Mouse (Mus musculus) forebrain, embryonic 11.5 days (tissue): ENCODE data around the gene Emilin2. TPM values are rescaled to one million over a fixed set of nuclear protein-coding genes. Genes with fewer than 3 reads are reported as not detected.

Source experiments
- ATAC-seq: fragments of 200-750 bp; cut with Nextera tagmentation; replicated peaks from 2 replicates; pipeline ENCODE4 v1.8.0; 2017; ENCODE audit warnings: moderate TSS enrichment; ENCODE audit not compliant: low FRiP score
- DNase-seq: peaks from one replicate; pipeline ENCODE4 v3.0.0-alpha.2; 2017; ENCODE audit warnings: low spot score
- H3K27ac ChIP-seq: fragments of 300-500 bp; sonication (generic); 2 replicates; pipeline ENCODE4 v1.5.1; 2014; ENCODE audit warnings: low read depth, low read length
- H3K27me3 ChIP-seq: fragments of 300-500 bp; sonication (generic); 2 replicates; pipeline ENCODE4 v1.6.1; 2014; ENCODE audit warnings: mild to moderate bottlenecking, low read length, mixed read lengths; ENCODE audit not compliant: control insufficient read depth, insufficient read depth
- H3K36me3 ChIP-seq: fragments of 300-500 bp; sonication (generic); 2 replicates; pipeline ENCODE4 v1.6.1; 2014; ENCODE audit warnings: mild to moderate bottlenecking, low read length, moderate library complexity, mixed read lengths; ENCODE audit not compliant: control insufficient read depth, insufficient read depth
- H3K4me1 ChIP-seq: fragments of 300-500 bp; sonication (generic); replicated peaks from 2 replicates; pipeline ENCODE4 v1.6.1; 2014; ENCODE audit warnings: low read length, mixed read lengths; ENCODE audit not compliant: control insufficient read depth, insufficient read depth
- H3K4me2 ChIP-seq: fragments of 300-500 bp; sonication (generic); 2 replicates; pipeline ENCODE4 v1.6.1; 2014; ENCODE audit warnings: low read depth, mild to moderate bottlenecking, low read length, moderate library complexity, mixed read lengths; ENCODE audit not compliant: severe bottlenecking
- H3K4me3 ChIP-seq: fragments of 300-500 bp; sonication (generic); 2 replicates; pipeline ENCODE4 v1.5.1; 2014; ENCODE audit warnings: low read depth, low read length
- H3K9ac ChIP-seq: fragments of 300-500 bp; sonication (generic); 2 replicates; pipeline ENCODE4 v1.6.1; 2014; ENCODE audit warnings: low read length
- H3K9me3 ChIP-seq: fragments of 300-500 bp; sonication (generic); 2 replicates; pipeline ENCODE4 v1.6.1; 2016; ENCODE audit warnings: low read length, mixed read lengths; ENCODE audit not compliant: control insufficient read depth
- WGBS: fragments of 180-500 bp; shearing (Covaris S2); extraction: QIAGEN DNeasy Blood & Tissue Kit; methylation state at CpG from one replicate; pipeline ENCODE4 v1.1.7; 2014; 5-methylcytosine and 5-hydroxymethylcytosine counted together
- polyA plus RNA-seq: library from polyadenylated mRNA; unstranded; fragments of >200 nt; fragmentation: Nextera tagmentation; extraction: Ambion mirVana; gene quantifications from 2 replicates; pipeline ENCODE4 v1.2.1, GENCODE M21; 2014

Gene Emilin2
- polyA plus RNA-seq, result 10.3 and 11.7 TPM in 2 replicates

DNA sequence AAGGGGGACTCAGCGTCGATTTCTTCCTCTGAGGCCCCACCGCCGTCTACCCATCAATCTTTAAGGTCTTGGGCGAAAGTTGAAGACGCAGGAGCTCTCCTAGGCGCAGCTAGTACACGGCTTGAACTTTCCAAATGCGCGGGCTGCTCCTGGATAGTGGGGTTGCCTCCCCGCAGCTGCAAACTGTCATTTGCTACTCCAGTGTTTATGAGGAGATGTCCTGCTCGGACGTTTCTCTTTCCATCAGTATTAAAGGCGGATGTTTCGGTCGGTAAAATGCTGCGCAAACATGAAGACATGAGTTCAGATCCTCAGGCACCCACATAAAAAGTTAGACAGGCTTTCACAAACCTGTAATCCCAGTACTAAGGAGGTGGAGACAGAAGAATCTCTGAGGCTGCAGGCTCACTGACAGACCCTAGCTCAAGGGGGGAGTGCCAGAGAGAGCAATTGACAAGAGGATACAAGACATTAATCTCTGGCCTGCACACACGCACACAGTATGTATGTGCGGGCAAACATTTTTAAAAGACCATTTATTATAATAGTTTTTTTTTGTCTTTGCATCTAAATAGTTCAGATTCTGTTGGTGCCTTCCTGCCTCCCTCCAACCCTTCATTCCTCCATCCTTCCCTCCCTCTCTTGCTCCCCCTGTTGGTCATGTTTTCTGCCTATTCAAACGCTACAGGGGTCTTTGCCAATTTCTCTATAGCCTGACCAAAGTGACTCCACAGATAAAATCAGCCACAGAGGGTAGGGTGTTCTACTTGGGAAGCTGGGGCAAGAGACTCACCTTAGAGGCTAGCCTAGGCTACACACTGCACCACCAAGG is at the start of gene Emilin2:
Emilin2 (minus strand) TSS at position 639 of the 832 bp plus-strand sequence.
- 9% methylated on average over 20 of the region's 20 CpGs for WGBS
- H3K4me1 ChIP-seq, result peaks cover 6% of the 10 kb centered on the region; the same call in 1 of the 2 replicates

DNA sequence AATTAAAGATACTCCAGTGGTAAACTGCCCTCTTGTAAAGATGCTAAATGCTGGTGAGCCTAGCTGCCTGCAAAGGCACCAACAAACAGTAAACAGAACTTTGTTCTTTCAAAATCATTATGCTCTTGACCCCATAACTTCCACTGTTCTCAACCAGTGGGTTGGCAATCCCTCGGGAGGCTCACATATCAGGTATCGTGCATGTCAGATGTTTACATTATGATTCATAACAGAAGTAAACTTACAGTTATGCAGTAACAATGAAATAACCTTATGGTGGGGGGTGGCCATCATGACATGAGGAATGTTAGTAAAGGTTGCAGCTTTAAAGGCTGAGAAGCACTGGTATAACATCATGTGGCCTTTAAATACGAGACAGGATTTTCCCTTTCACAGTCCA is 43.7 kb upstream of the Emilin2 start:
- H3K4me1 ChIP-seq, result no peaks in the 10 kb centered on the region
- no peak overlapping the region for H3K9ac ChIP-seq
- no peak for DNase-seq
- H3K27me3 ChIP-seq, result no peaks in the 10 kb centered on the region
- H3K4me2 ChIP-seq, result no peak overlapping the region
- ATAC-seq, result no peak
- no peak overlapping the region for H3K4me3 ChIP-seq
- WGBS, result 92% methylated on average over 3 of the region's 3 CpGs
- H3K9me3 ChIP-seq, result no peaks in the 10 kb centered on the region
- no peak overlapping the region for H3K27ac ChIP-seq
- H3K36me3 ChIP-seq, result peaks cover 4% of the 10 kb centered on the region; the same call in 1 of the 2 replicates

More for the DNA sequence above, at the start of gene Emilin2:
- Histone ChIP-seq H3K27ac (no peak within 1 kb of the TSS), H3K9me3 (no peaks in the 10 kb centered on the region), H3K4me2 (peak within 1 kb of the TSS; percentile 100), H3K9ac (peak within 1 kb of the TSS; percentile 68), H3K27me3 (no peaks in the 10 kb centered on the region), H3K36me3 (no peaks in the 10 kb centered on the region), H3K4me3 (peak within 1 kb of the TSS; percentile 62)
- ATAC-seq (no peak), DNase-seq (no peak)

DNA sequence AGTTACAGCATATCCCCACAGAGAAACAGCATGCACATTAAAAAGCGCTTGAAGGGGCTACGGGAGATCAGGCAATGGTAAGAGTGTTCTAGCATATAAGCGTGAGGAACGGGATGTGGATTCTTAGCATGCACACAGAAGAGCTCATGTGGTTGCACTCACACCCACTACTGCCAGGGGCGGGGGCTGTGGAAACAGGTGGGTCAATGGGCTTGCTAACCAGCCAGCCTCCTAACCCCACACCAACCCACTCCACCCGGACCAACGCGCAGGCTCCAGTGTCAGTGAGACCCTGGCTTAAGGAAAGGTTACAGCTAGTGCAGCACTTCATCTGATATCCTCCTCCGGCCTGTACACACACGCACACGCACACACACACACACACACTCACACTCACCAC is 42.4 kb upstream of the Emilin2 start:
- no peaks in the 10 kb centered on the region for H3K27me3 ChIP-seq
- no peak for DNase-seq
- H3K9ac ChIP-seq, result no peak overlapping the region
- no peak overlapping the region for H3K4me3 ChIP-seq
- H3K4me1 ChIP-seq, result no peaks in the 10 kb centered on the region
- no peak overlapping the region for H3K27ac ChIP-seq
- no peak for ATAC-seq
- peaks cover under 1% of the 10 kb centered on the region; the same call in 1 of the 2 replicates for H3K36me3 ChIP-seq
- H3K4me2 ChIP-seq, result no peak overlapping the region
- no peaks in the 10 kb centered on the region for H3K9me3 ChIP-seq
- WGBS, result 94% methylated on average over 11 of the region's 11 CpGs

DNA sequence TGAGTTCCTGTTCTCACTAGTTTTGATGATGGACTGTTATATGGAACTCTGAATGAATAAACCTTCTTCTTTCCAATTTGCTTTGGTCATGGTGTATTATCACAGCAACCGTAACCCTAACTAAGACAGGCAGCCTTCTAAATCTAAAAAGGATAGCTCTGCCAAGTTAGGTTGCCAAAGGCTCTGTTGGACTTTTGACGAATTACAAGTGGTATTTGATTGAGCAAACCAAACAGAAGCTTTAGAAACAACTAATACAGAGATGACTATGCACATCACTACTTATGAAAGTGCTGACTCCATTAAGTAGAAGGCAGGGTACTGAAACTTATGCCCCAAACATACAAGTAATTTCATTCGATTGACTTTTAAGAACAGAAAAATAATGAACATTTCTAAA is 36.4 kb upstream of the Emilin2 start:
- H3K36me3 ChIP-seq, result peaks cover 10% of the 10 kb centered on the region
- H3K4me2 ChIP-seq, result no peak overlapping the region
- no peak overlapping the region for H3K9ac ChIP-seq
- H3K4me3 ChIP-seq, result no peak overlapping the region
- DNase-seq, result no peak
- 92% methylated on average over 3 of the region's 3 CpGs for WGBS
- H3K4me1 ChIP-seq, result no peaks in the 10 kb centered on the region
- no peak overlapping the region for H3K27ac ChIP-seq
- H3K27me3 ChIP-seq, result no peaks in the 10 kb centered on the region
- H3K9me3 ChIP-seq, result no peaks in the 10 kb centered on the region
- no peak for ATAC-seq

DNA sequence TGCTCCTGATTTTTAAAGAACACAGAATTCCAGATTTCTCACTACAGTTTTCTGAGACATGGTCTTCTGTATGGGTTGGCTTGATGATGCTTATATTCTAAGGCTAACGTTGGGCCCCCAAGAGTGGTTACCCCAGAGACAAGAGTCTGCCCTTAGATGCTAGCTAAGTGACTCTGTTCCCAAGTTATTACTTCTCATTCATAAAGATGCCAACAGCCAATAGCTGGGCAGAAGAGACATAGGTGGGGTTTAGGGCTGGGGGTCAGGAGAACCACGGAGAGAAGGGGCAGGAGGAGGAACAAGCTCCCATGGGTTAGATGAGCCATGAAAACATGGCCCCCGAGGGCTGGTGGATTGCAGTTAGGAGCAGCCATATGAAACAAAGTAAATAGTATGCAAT is 30.2 kb upstream of the Emilin2 start:
- no peak for ATAC-seq
- H3K36me3 ChIP-seq, result peaks cover 6% of the 10 kb centered on the region
- 94% methylated on average over 3 of the region's 3 CpGs for WGBS

DNA sequence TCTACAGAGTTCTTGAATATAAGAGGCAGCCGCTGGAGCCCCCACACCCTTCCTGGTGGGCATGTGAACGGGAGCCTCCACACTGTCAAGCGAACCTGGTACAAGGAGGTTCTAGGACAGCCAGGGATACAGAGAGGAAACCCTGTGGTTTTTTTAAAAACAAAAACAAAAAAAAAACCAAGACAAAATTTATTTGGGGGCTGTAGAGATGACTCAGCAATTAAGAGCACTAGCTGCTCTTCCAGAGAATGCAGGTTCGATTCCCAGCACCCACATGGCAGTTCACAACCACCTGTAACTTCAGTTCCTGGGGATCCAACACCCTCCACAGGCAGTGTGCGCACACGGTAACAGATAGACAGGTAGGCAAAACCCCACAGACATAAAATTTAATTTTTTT is 26.8 kb upstream of the Emilin2 start:
- no peaks in the 10 kb centered on the region; the same call in 1 of the 2 replicates for H3K9me3 ChIP-seq
- peaks cover 4% of the 10 kb centered on the region for H3K36me3 ChIP-seq
- no peak for ATAC-seq
- H3K27ac ChIP-seq, result no peak overlapping the region
- H3K27me3 ChIP-seq, result no peaks in the 10 kb centered on the region
- no peak overlapping the region for H3K4me3 ChIP-seq
- 97% methylated on average over 6 of the region's 6 CpGs for WGBS
- no peak overlapping the region for H3K4me2 ChIP-seq
- no peak for DNase-seq
- no peak overlapping the region for H3K9ac ChIP-seq
- no peaks in the 10 kb centered on the region for H3K4me1 ChIP-seq

More for the DNA sequence above, 30.2 kb upstream of the Emilin2 start:
- Histone ChIP-seq H3K4me3 (no peak overlapping the region), H3K27ac (no peak overlapping the region), H3K9me3 (no peaks in the 10 kb centered on the region), H3K4me1 (no peaks in the 10 kb centered on the region), H3K4me2 (no peak overlapping the region), H3K9ac (no peak overlapping the region), H3K27me3 (no peaks in the 10 kb centered on the region)
- no peak for DNase-seq

DNA sequence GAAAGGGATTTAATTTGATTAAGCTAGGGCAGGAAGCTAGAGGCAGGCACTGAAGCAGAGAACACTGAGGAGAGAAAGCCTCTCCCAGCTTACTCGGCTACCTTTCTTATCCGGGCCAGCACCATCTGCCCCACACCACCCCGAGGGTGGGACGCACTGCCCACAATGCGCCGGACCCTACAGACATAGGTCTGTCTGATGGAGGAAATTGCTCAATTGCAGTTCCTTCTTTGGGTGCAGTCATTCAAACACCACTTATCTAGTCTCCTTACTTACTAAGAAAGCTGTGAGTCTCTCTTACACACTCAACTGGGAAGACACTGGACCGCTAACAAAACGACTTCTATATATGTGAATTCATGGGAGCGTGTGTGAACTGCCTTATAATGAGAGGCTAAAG is 25.8 kb upstream of the Emilin2 start:
- Histone ChIP-seq H3K9ac (no peak overlapping the region), H3K4me1 (no peaks in the 10 kb centered on the region), H3K27me3 (no peaks in the 10 kb centered on the region), H3K4me3 (no peak overlapping the region), H3K4me2 (no peak overlapping the region), H3K9me3 (no peaks in the 10 kb centered on the region; the same call in 1 of the 2 replicates), H3K27ac (no peak overlapping the region), H3K36me3 (no peaks in the 10 kb centered on the region)
- DNase-seq (no peak), ATAC-seq (no peak)
- WGBS, result 92% methylated on average over 9 of the region's 9 CpGs

DNA sequence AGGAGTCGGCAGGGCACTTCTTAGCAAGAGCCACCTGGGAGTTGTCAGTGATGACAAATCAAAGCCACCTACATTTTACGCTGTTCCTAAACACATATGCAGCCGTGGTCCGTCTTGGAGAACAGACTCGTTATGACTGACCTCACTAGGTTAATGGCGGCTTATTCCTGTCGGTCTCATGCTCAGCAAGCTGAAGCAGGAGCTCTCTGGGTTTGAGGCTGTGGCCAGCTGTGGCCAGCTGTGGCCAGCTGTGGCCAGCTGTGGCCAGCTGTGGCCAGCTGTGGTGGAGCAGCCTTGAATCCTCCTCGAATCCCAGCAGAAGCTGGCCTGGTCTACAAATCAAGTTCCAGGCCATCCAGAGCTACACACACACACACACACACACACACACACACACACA is 24.6 kb upstream of the Emilin2 start:
- Histone ChIP-seq H3K9me3 (no peaks in the 10 kb centered on the region; the same call in 1 of the 2 replicates), H3K27ac (no peak overlapping the region), H3K27me3 (no peaks in the 10 kb centered on the region), H3K4me2 (no peak overlapping the region), H3K4me3 (no peak overlapping the region), H3K36me3 (no peaks in the 10 kb centered on the region), H3K9ac (no peak overlapping the region), H3K4me1 (no peaks in the 10 kb centered on the region)
- no peak for ATAC-seq
- 85% methylated on average over 8 of the region's 8 CpGs for WGBS
- DNase-seq, result no peak

DNA sequence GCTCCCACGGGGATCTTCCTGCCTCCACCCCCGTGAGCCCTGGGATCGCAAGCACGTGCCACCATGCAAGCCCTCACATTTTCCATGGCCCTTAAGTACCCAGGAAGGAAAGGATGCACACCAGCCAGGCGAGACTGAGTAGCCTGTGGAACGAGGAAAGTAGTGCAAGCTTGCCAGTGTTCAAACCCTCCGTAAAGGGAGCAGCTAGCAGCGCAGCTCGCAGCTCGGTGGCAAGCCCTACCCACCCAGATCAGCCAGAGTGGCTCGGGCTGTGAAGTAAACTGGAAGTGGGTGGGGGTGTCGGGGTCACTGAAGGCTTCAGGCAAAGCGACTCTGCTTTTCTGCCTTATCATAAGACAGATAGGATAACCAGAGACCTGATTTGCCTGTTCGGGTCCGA is 20.5 kb upstream of the Emilin2 start:
- no peak overlapping the region for H3K4me3 ChIP-seq
- H3K4me1 ChIP-seq, result no peaks in the 10 kb centered on the region
- no peaks in the 10 kb centered on the region for H3K27me3 ChIP-seq
- H3K27ac ChIP-seq, result no peak overlapping the region
- no peaks in the 10 kb centered on the region; the same call in 1 of the 2 replicates for H3K9me3 ChIP-seq
- no peak for DNase-seq
- 81% methylated on average over 15 of the region's 15 CpGs for WGBS
- no peak for ATAC-seq
- no peaks in the 10 kb centered on the region for H3K36me3 ChIP-seq
- H3K4me2 ChIP-seq, result no peak overlapping the region
- no peak overlapping the region for H3K9ac ChIP-seq
